Mouse (Mus musculus) intestine, postnatal 0 days (tissue): ENCODE measurements at regions not wholly inside any gene's neighbourhood (a gene's known extent, or its start where the extent isn't known, plus 50 kb on each side); places are given as distances from the start of the nearest gene placed in this dataset.

ENCODE experiments used
- ATAC-seq: fragments of 200-750 bp; cut with Nextera tagmentation; 2 replicates; pipeline ENCODE4 v1.8.0; 2017; ENCODE audit warnings: mild to moderate bottlenecking, moderate TSS enrichment, moderate library complexity
- H3K27ac ChIP-seq: fragments of 300-500 bp; sonication (generic); 2 replicates; pipeline ENCODE4 v1.5.1; 2014; ENCODE audit warnings: mild to moderate bottlenecking, low read depth, low read length, moderate library complexity
- H3K27me3 ChIP-seq: fragments of 300-500 bp; sonication (generic); replicated peaks from 2 replicates; pipeline ENCODE4 v1.6.1; 2014; ENCODE audit warnings: low read length, mixed read lengths; ENCODE audit not compliant: control insufficient read depth, insufficient read depth
- H3K36me3 ChIP-seq: fragments of 300-500 bp; sonication (generic); 2 replicates; pipeline ENCODE4 v1.6.1; 2014; ENCODE audit warnings: mild to moderate bottlenecking, moderate library complexity; ENCODE audit not compliant: control insufficient read depth, insufficient read depth
- H3K4me1 ChIP-seq: fragments of 300-500 bp; sonication (generic); replicated peaks from 2 replicates; pipeline ENCODE4 v1.6.1; 2014; ENCODE audit warnings: antibody characterized with exemption, low read length, mixed read lengths; ENCODE audit not compliant: control insufficient read depth, insufficient read depth
- H3K4me2 ChIP-seq: fragments of 300-500 bp; sonication (generic); replicated peaks from 2 replicates; pipeline ENCODE4 v1.6.1; 2014; ENCODE audit warnings: low read depth, mild to moderate bottlenecking, moderate library complexity
- H3K4me3 ChIP-seq: fragments of 300-500 bp; sonication (generic); 2 replicates; pipeline ENCODE4 v1.5.1; 2014; ENCODE audit warnings: low read depth, low read length
- H3K9ac ChIP-seq: fragments of 300-500 bp; sonication (generic); 2 replicates; pipeline ENCODE4 v1.6.1; 2014; ENCODE audit warnings: mild to moderate bottlenecking, low read depth, low read length
- H3K9me3 ChIP-seq: fragments of 300-500 bp; sonication (generic); 2 replicates; pipeline ENCODE4 v1.6.1; 2016; ENCODE audit warnings: mixed run types; ENCODE audit not compliant: control insufficient read depth
- CTCF ChIP-seq: sonication (generic); IDR thresholded peaks from 2 replicates; pipeline ENCODE4 v1.5.1; 2016; ENCODE audit warnings: low read depth, mild to moderate bottlenecking, control low read depth, antibody characterized with exemption, moderate library complexity
- WGBS: fragments of 180-500 bp; shearing (Covaris S2); extraction: QIAGEN DNeasy Blood & Tissue Kit; methylation state at CpG from one replicate; pipeline ENCODE4 v1.1.7; 2014; 5-methylcytosine and 5-hydroxymethylcytosine counted together

DNA sequence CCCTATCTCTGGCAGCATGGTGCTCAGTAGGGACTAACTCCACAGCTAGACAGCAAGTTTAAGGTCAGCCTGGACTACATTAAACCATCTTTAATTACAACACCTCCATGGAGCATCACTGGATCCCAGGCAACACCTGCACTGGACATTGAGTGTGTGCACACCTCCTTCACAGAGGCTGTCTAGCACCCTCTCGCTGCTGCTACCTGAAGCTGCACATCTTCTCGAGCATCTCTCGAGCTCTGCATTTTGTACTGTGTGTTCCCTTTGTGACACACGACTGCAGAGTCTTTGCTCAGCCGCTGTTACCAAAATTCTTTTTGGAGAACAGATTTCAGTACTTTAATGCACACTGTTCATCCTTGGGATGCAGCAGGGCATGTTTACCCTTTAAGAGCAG, 212.2 kb upstream of the Smim15 start:
- no peak overlapping the region for H3K27ac ChIP-seq
- no peaks in the 10 kb centered on the region for H3K36me3 ChIP-seq
- H3K4me2 ChIP-seq: no peak overlapping the region
- no peak overlapping the region for H3K9ac ChIP-seq
- no peaks in the 10 kb centered on the region for H3K9me3 ChIP-seq
- peaks cover 7% of the 10 kb centered on the region; the same call in 1 of the 2 replicates for H3K4me1 ChIP-seq
- H3K4me3 ChIP-seq: no peak overlapping the region
- no peak for ATAC-seq
- peak; percentile 42 for TF ChIP-seq CTCF
- 65% methylated on average over 5 of the region's 5 CpGs for WGBS
- H3K27me3 ChIP-seq: no peaks in the 10 kb centered on the region

DNA sequence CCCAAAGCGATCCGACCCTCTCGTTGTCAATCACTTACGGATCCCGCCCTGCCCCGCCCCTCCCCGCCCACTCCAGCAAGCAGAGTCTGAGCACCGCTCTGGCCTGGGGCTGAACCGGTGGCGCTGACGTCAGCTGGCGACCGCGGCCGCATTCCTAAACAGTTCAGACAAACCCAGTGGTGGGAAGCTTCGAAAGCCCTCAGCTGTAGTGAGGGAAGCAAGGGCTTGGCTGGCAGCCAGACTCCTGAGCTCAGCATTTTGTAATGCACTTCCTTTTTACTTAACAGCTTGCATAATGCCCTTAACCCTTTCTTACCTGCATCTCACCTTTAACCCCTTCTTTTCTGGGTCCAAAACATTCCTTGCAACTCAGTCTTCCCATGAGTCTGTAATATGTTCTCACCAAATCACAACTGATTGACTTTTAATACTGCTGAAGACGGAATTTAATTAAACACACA, 213.0 kb upstream of the Smim15 start:
- Histone ChIP-seq H3K4me1 (peaks cover 7% of the 10 kb centered on the region; the same call in 1 of the 2 replicates), H3K36me3 (no peaks in the 10 kb centered on the region), H3K9me3 (no peaks in the 10 kb centered on the region), H3K4me3 (peak overlapping the region; percentile 39), H3K4me2 (peak overlapping the region; percentile 61), H3K27me3 (no peaks in the 10 kb centered on the region), H3K9ac (no peak overlapping the region), H3K27ac (no peak overlapping the region)
- 1% methylated on average over 17 of the region's 17 CpGs for WGBS
- TF ChIP-seq CTCF: no peak
- ATAC-seq: peak; percentile 100

DNA sequence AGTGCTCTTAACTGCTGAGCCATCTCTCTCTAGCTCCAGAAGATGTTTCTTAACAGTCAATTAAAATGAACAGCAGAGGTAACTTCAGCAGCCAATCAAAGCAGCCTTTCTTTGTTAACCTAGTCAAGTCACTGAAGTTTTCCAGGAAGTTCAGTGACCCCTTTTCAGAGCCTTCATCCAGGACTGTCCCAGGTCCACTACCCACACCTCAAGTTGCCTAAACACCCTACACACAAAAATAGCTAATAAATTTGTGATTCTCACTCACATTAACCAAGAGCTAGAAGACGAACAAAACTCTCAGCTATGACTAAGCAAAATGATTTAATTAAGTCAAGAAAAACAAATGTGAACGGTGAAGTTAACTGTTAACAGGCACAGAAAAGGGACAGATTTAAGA, 214.0 kb upstream of the Smim15 start:
- Histone ChIP-seq H3K4me2 (peak overlapping the region; percentile 61; the same call in 1 of the 2 replicates), H3K27me3 (no peaks in the 10 kb centered on the region), H3K4me3 (no peak overlapping the region), H3K4me1 (peaks cover 11% of the 10 kb centered on the region; the same call in 1 of the 2 replicates), H3K9ac (no peak overlapping the region), H3K27ac (no peak overlapping the region), H3K9me3 (no peaks in the 10 kb centered on the region), H3K36me3 (no peaks in the 10 kb centered on the region)
- TF ChIP-seq CTCF: no peak
- no peak for ATAC-seq
- WGBS: 57% methylated on average over 2 of the region's 2 CpGs

DNA sequence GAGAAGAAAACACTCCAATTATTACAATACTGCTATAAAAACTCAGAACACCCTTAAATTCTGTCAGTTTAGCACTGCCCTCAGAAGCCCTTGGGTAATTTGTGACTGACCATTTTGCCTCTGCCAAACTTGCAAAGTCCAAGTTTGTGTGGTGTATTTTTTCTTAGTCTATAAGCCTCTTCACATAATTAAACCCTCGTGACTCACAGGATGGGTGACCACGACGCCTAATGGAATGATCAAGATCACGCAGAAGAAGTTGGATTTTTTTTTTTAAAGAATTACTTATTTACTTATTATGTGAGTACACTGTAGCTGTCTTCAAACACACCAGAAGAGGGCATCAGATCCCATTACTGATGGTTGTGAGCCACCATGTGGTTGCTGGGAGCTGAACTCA, 214.4 kb upstream of the Smim15 start:
- no peak overlapping the region for H3K4me2 ChIP-seq
- H3K27me3 ChIP-seq: no peaks in the 10 kb centered on the region
- 0 out of 2 replicates have a peak, but pooled peaks have one; percentile 8 for TF ChIP-seq CTCF
- peaks cover 11% of the 10 kb centered on the region; the same call in 1 of the 2 replicates for H3K4me1 ChIP-seq
- no peak overlapping the region for H3K27ac ChIP-seq
- 95% methylated on average over 4 of the region's 4 CpGs for WGBS
- no peak for ATAC-seq
- no peak overlapping the region for H3K9ac ChIP-seq
- no peaks in the 10 kb centered on the region for H3K9me3 ChIP-seq
- H3K36me3 ChIP-seq: no peaks in the 10 kb centered on the region
- H3K4me3 ChIP-seq: no peak overlapping the region

DNA sequence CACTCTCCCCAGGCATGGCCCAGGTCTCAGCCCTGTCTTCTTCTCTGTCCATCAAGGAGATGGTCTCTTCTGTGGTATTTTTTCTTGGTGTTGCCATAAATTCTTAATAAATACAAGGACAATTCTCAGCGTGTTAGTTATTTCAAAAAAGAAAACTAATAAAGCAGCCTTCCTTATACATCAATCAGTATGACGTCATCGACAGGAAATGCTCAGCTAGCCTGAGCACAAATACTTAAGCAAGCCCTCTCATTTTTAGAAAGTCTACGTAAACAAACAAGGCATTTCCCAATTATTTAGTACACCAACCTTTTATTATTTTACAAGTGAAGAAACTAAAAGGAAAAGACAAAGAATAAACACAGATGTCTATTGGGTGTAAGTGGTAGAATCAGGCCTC, 218.6 kb upstream of the Smim15 start:
- no peak for TF ChIP-seq CTCF
- Histone ChIP-seq H3K4me2 (no peak overlapping the region), H3K27ac (no peak overlapping the region), H3K9ac (no peak overlapping the region), H3K4me3 (no peak overlapping the region), H3K27me3 (no peaks in the 10 kb centered on the region), H3K9me3 (no peaks in the 10 kb centered on the region), H3K4me1 (0 out of 2 replicates have a peak, but pooled peaks cover 3% of the 10 kb centered on the region), H3K36me3 (no peaks in the 10 kb centered on the region)
- ATAC-seq: no peak
- WGBS: 65% methylated on average over 4 of the region's 4 CpGs

DNA sequence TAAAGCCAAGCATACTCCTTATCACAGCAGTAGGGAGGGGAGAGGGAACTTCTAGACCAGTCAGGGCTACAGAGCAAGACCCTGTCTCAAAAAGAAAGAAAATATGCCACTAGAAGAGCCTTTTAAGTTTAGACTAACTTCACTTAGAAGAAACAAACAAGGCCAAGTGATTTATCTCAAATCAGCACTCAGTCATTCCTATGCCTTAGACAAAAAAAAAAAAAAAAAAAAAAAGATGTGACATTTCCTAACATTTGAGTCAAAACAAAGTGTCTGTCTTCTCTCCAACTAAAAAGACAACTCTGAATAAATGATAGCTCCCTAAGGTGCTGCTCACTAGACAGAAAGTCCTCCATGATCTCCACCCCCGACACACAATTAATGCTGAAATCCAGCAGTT, 220.9 kb upstream of the Smim15 start:
- H3K36me3 ChIP-seq: no peaks in the 10 kb centered on the region
- no peak overlapping the region for H3K4me3 ChIP-seq
- 0 out of 2 replicates have a peak, but pooled peaks cover 3% of the 10 kb centered on the region for H3K4me1 ChIP-seq
- H3K9ac ChIP-seq: no peak overlapping the region
- H3K27me3 ChIP-seq: no peaks in the 10 kb centered on the region
- ATAC-seq: no peak
- H3K4me2 ChIP-seq: no peak overlapping the region
- no peaks in the 10 kb centered on the region for H3K9me3 ChIP-seq
- no peak overlapping the region for H3K27ac ChIP-seq
- 64% methylated on average over 1 of the region's 1 CpGs for WGBS
- no peak for TF ChIP-seq CTCF

DNA sequence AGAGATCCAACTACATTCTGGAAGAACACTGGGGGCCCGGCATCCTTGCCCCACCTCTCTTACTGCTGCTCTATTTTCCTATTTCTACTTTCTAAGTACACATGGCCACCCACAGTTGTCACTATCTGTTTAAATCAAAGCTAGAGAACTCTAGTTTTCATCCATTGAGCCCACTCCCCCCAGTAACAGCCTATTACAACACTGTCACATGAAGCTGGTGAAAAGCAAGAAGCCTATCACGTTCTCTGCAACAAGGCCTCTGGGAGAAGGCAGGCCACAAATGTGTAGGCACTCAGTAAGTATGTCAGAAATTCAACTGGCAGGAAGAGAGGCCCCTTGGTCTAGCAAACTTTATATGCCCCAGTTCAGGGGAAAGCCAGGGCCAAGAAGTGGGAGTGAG, 222.0 kb upstream of the Smim15 start:
- no peaks in the 10 kb centered on the region for H3K36me3 ChIP-seq
- ATAC-seq: no peak
- TF ChIP-seq CTCF: no peak
- 69% methylated on average over 2 of the region's 2 CpGs for WGBS
- H3K9me3 ChIP-seq: no peaks in the 10 kb centered on the region
- H3K27me3 ChIP-seq: no peaks in the 10 kb centered on the region
- no peak overlapping the region for H3K4me3 ChIP-seq
- no peak overlapping the region for H3K27ac ChIP-seq
- no peak overlapping the region for H3K4me2 ChIP-seq
- H3K9ac ChIP-seq: no peak overlapping the region
- 0 out of 2 replicates have a peak, but pooled peaks cover 3% of the 10 kb centered on the region for H3K4me1 ChIP-seq
